ENCODE assay signal across 8 mouse cellular contexts in the genomic region with DNA sequence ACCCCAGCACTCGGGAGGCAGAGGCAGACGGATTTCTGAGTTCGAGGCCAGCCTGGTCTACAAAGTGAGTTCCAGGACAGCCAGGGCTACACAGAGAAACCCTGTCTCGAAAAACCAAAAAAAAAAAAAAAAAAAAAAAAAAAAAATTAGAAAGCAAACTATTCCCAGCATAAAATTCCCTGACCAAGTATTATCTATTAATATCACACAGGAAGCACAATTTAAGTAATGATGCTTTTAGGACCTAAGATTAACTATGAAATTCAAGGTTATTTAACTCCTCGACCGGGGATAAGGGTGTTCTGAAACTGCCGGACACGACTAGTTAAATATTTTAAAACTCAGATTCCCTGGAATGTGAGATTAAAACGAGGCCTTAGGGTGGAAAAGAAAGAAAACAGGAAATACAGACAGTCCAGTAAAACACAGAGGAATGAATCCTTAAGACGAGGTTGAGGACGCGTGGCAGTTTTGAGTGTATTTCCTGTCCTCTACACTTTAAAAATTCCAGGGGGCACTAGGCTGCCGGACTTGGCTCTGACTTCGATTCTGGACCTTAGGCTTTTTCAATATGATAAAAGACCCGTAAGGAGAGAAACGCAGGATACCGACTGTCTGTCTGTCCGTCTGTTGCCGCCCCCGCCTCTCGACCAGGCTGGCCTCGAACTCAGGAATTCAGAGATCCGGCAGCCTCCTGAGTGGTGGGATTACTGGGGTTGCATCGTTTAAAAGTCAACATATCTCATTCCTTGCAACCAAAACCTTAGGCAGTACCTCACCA. TPM values are rescaled to one million over a fixed set of nuclear protein-coding genes. Genes with fewer than 3 reads are reported as not detected.
DNase-seq lines count a peak whose midpoint lies in the region; ATAC-seq and TF ChIP-seq lines count a peak whose summit lies in the region.

No protein-coding gene starts in this region.

- peaks cover 5% of the 10 kb centered on the region; the same call in 1 of the 2 replicates for H3K4me1 ChIP-seq in forebrain, embryonic 11.5 days (replicated peaks; ENCODE audit: control insufficient read depth, insufficient read depth, low read length)
- peaks cover 26% of the 10 kb centered on the region for H3K4me1 ChIP-seq in hindbrain, embryonic 12.5 days
- H3K4me1 ChIP-seq in limb, embryonic 14.5 days (ENCODE audit: control insufficient read depth, insufficient read depth, low read length), result peaks cover 18% of the 10 kb centered on the region
- peaks cover 28% of the 10 kb centered on the region for H3K4me1 ChIP-seq in midbrain, embryonic 14.5 days (ENCODE audit: control insufficient read depth, insufficient read depth, low read length)

- 30% methylated on average over 23 of the region's 24 CpGs for WGBS in forebrain, embryonic 11.5 days
- WGBS in hindbrain, embryonic 12.5 days, result 28% methylated on average over 23 of the region's 24 CpGs
- WGBS in limb, embryonic 14.5 days, result 21% methylated on average over 23 of the region's 24 CpGs
- 28% methylated on average over 23 of the region's 24 CpGs for WGBS in midbrain, embryonic 14.5 days

- peak overlapping the region; percentile 93 for H3K4me3 ChIP-seq in forebrain, embryonic 11.5 days (ENCODE audit: low read depth, low read length)
- H3K4me3 ChIP-seq in hindbrain, embryonic 12.5 days, result peak overlapping the region; percentile 95
- H3K4me3 ChIP-seq in limb, embryonic 14.5 days (replicated peaks; ENCODE audit: low read length), result peak overlapping the region; percentile 92
- H3K4me3 ChIP-seq in midbrain, embryonic 14.5 days (replicated peaks; ENCODE audit: low read depth, low read length), result peak overlapping the region; percentile 76

- H3K9ac ChIP-seq in forebrain, embryonic 11.5 days (ENCODE audit: low read length), result peak overlapping the region; percentile 68
- peak overlapping the region; percentile 56; the same call in 1 of the 2 replicates for H3K9ac ChIP-seq in hindbrain, embryonic 12.5 days
- peak overlapping the region; percentile 98 for H3K9ac ChIP-seq in limb, embryonic 14.5 days (ENCODE audit: low read depth, low read length, severe bottlenecking)
- peak overlapping the region; percentile 51 for H3K9ac ChIP-seq in midbrain, embryonic 14.5 days (replicated peaks; ENCODE audit: low read length)

- H3K4me2 ChIP-seq in forebrain, embryonic 11.5 days (ENCODE audit: low read depth, low read length, severe bottlenecking), result peak overlapping the region; percentile 70
- H3K4me2 ChIP-seq in hindbrain, embryonic 12.5 days (replicated peaks), result peak overlapping the region; percentile 55
- H3K4me2 ChIP-seq in limb, embryonic 14.5 days (replicated peaks; ENCODE audit: low read depth, low read length, severe bottlenecking), result peak overlapping the region; percentile 81
- peak overlapping the region; percentile 62 for H3K4me2 ChIP-seq in midbrain, embryonic 14.5 days (ENCODE audit: low read length)

- H3K36me3 ChIP-seq in forebrain, embryonic 11.5 days (ENCODE audit: control insufficient read depth, insufficient read depth, low read length), result no peaks in the 10 kb centered on the region
- H3K36me3 ChIP-seq in hindbrain, embryonic 12.5 days, result no peaks in the 10 kb centered on the region
- H3K36me3 ChIP-seq in limb, embryonic 14.5 days (ENCODE audit: control insufficient read depth, insufficient read depth, low read length), result no peaks in the 10 kb centered on the region
- no peaks in the 10 kb centered on the region for H3K36me3 ChIP-seq in midbrain, embryonic 14.5 days (ENCODE audit: control insufficient read depth, insufficient read depth, low read length)

- no peaks in the 10 kb centered on the region for H3K9me3 ChIP-seq in forebrain, embryonic 11.5 days (ENCODE audit: control insufficient read depth, low read length)
- H3K9me3 ChIP-seq in hindbrain, embryonic 12.5 days (replicated peaks), result no peaks in the 10 kb centered on the region
- no peaks in the 10 kb centered on the region for H3K9me3 ChIP-seq in limb, embryonic 14.5 days (ENCODE audit: control insufficient read depth, low read length)
- no peaks in the 10 kb centered on the region for H3K9me3 ChIP-seq in midbrain, embryonic 14.5 days (ENCODE audit: control insufficient read depth, low read length)

- no peak for TF ChIP-seq POLR2A in limb, embryonic 14.5 days (IDR thresholded peaks at IDR 0.05; ENCODE audit: borderline replicate concordance, extremely low read depth, insufficient read depth, insufficient read length)

- DNase-seq in lung, adult 18-20 months, result peak; percentile 36 to 38
- no peak for DNase-seq in lung, postnatal 25 days (ENCODE audit: low spot score)
- DNase-seq in c-Kit-negative CD71-positive TER-119-positive erythroid progenitor cells, embryonic 14.5 days (ENCODE audit: low read depth, low spot score), result peak; percentile 12
- peak; percentile 56 for DNase-seq in forebrain, embryonic 11.5 days (ENCODE audit: low spot score)
- DNase-seq in limb, embryonic 14.5 days (ENCODE audit: low spot score), result peak; percentile 31
- DNase-seq in midbrain, embryonic 14.5 days, result peak; percentile 45
- peak; percentile 60 for DNase-seq in testis, postnatal 10 days (ENCODE audit: low spot score)

- no peak for ATAC-seq in forebrain, embryonic 11.5 days (replicated peaks; ENCODE audit: low FRiP score)
- no peak for ATAC-seq in hindbrain, embryonic 12.5 days (ENCODE audit: low FRiP score)
- ATAC-seq in limb, embryonic 14.5 days (ENCODE audit: low FRiP score, low read depth), result no peak
- ATAC-seq in midbrain, embryonic 14.5 days (ENCODE audit: low FRiP score, low TSS enrichment), result peak; percentile 3; the same call in 1 of the 2 replicates

- no peaks in the 10 kb centered on the region for H3K27me3 ChIP-seq in forebrain, embryonic 11.5 days (ENCODE audit: control insufficient read depth, insufficient read depth, low read length)
- no peaks in the 10 kb centered on the region for H3K27me3 ChIP-seq in hindbrain, embryonic 12.5 days
- H3K27me3 ChIP-seq in limb, embryonic 14.5 days (ENCODE audit: control insufficient read depth, insufficient read depth, low read length), result no peaks in the 10 kb centered on the region
- H3K27me3 ChIP-seq in midbrain, embryonic 14.5 days (ENCODE audit: control insufficient read depth, insufficient read depth, low read length), result no peaks in the 10 kb centered on the region

- peak overlapping the region; percentile 62; the same call in 1 of the 2 replicates for H3K27ac ChIP-seq in forebrain, embryonic 11.5 days (ENCODE audit: low read depth, low read length)
- peak overlapping the region; percentile 97 for H3K27ac ChIP-seq in hindbrain, embryonic 12.5 days
- peak overlapping the region; percentile 99 for H3K27ac ChIP-seq in limb, embryonic 14.5 days (replicated peaks; ENCODE audit: low read depth, low read length)
- peak overlapping the region; percentile 97 for H3K27ac ChIP-seq in midbrain, embryonic 14.5 days (replicated peaks; ENCODE audit: low read depth, low read length)

RNA-seq across cellular contexts. Expression of gene Pik3ca, which starts 1.5 kb away (rescaled TPM):
- polyA plus RNA-seq in forebrain, embryonic 11.5 days (2014; fragmentation: Nextera tagmentation; extraction: Ambion mirVana), result 14.2 and 16.1 TPM in 2 replicates
- polyA plus RNA-seq in hindbrain, embryonic 12.5 days (2016; fragmentation: Nextera tagmentation; extraction: Ambion mirVana), result 12.7 and 14.2 TPM in 2 replicates
- polyA plus RNA-seq in limb, embryonic 14.5 days (2012; rRNA removed), result 17.1 and 20.7 TPM in 2 replicates
- polyA plus RNA-seq in limb, embryonic 14.5 days (2014; fragmentation: Nextera tagmentation; extraction: Ambion mirVana), result 17.0 and 21.8 TPM in 2 replicates
- 28.5 and 29.3 TPM in 2 replicates for polyA plus RNA-seq in midbrain, embryonic 14.5 days (2014; fragmentation: Nextera tagmentation; extraction: Ambion mirVana)

RNA-seq across cellular contexts. Expression of gene Zmat3, which starts 30.1 kb away (rescaled TPM):
- polyA plus RNA-seq in forebrain, embryonic 11.5 days (2014; fragmentation: Nextera tagmentation; extraction: Ambion mirVana), result 10.8 and 11.5 TPM in 2 replicates
- polyA plus RNA-seq in hindbrain, embryonic 12.5 days (2016; fragmentation: Nextera tagmentation; extraction: Ambion mirVana), result 9.4 and 10.1 TPM in 2 replicates
- 12.6 and 15.1 TPM in 2 replicates for polyA plus RNA-seq in limb, embryonic 14.5 days (2012; rRNA removed)
- 7.1 and 7.7 TPM in 2 replicates for polyA plus RNA-seq in limb, embryonic 14.5 days (2014; fragmentation: Nextera tagmentation; extraction: Ambion mirVana)
- polyA plus RNA-seq in midbrain, embryonic 14.5 days (2014; fragmentation: Nextera tagmentation; extraction: Ambion mirVana), result 7.7 and 9.7 TPM in 2 replicates
